ENCODE assay signal across 21 mouse cellular contexts in the genomic region with DNA sequence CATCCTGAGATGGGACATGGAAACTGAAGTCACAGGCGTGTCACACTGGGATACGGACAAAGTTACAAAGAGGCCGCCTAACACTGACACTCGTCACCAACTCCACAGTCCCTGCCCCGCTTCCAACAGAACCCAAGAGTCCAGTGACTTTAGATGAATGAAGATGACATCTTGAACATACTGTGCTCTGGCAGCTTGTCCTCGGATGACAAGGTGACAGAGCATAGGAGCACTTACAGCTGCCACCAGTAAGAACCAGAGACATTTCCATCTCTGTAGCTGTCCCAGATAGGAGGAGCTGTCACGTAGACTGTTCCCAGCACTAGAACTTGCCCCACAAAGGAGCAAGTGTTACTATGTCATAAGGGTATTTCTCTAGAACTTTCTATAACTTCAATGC. TPM values are rescaled to one million over a fixed set of nuclear protein-coding genes. Genes with fewer than 3 reads are reported as not detected.
DNase-seq lines count a peak whose midpoint lies in the region; ATAC-seq lines count a peak whose summit lies in the region.
"Had no signal": no experiment of that assay in that cellular context is flagged by ENCODE, and none has a peak within 500 bp of the region (broad histone marks: within the 10 kb centered on the region; RNA-seq: fewer than 3 reads in every experiment).

No protein-coding gene starts in this region.

- H3K4me2 ChIP-seq in heart, embryonic 12.5 days = no peak overlapping the region
- no peak overlapping the region for H3K4me2 ChIP-seq in heart, embryonic 16.5 days (ENCODE audit: low read depth, low read length)
- H3K4me2 ChIP-seq: liver, embryonic 11.5 days; midbrain, embryonic 12.5 days had no signal

- no peaks in the 10 kb centered on the region for H3K9me3 ChIP-seq in heart, embryonic 12.5 days (replicated peaks)
- H3K9me3 ChIP-seq in heart, embryonic 16.5 days (replicated peaks; ENCODE audit: control insufficient read depth, low read length) = no peaks in the 10 kb centered on the region
- H3K9me3 ChIP-seq: forebrain, embryonic 10.5 days; hindbrain, embryonic 10.5 days; midbrain, embryonic 12.5 days had no signal

- DNase-seq in heart, adult 11 months = peak; percentile 96
- no peak for DNase-seq in heart, postnatal 36 days
- DNase-seq in lung, postnatal 14 days = peak; percentile 49
- DNase-seq in retina, postnatal 1 day = no peak
- DNase-seq in liver = no peak
- DNase-seq: cerebellum, adult 18-20 months; cerebellum, postnatal 14 days; forebrain, postnatal 0 days; kidney, adult 9 months; kidney, postnatal 14 days; liver, postnatal 0 days; thymus, adult 2 months had no signal

- H3K9ac ChIP-seq in heart, embryonic 12.5 days = no peak overlapping the region
- peak overlapping the region; percentile 43; the same call in 1 of the 2 replicates for H3K9ac ChIP-seq in heart, embryonic 16.5 days (ENCODE audit: low read length)
- H3K9ac ChIP-seq: forebrain, postnatal 0 days; liver, postnatal 0 days; midbrain, embryonic 12.5 days had no signal

- no peak overlapping the region for H3K4me3 ChIP-seq in heart, embryonic 12.5 days
- no peak overlapping the region for H3K4me3 ChIP-seq in heart, embryonic 16.5 days (ENCODE audit: low read length)
- H3K4me3 ChIP-seq: forebrain, embryonic 10.5 days; hindbrain, embryonic 10.5 days; midbrain, embryonic 12.5 days had no signal

- peak; percentile 43; the same call in 1 of the 2 replicates for ATAC-seq in heart, embryonic 12.5 days (ENCODE audit: insufficient number of reproducible peaks, low FRiP score)
- ATAC-seq in heart, embryonic 16.5 days (replicated peaks; ENCODE audit: extremely low read depth, insufficient read depth, low FRiP score) = peak; percentile 63
- ATAC-seq: forebrain, postnatal 0 days; hindbrain, embryonic 16.5 days; intestine, embryonic 16.5 days; liver, postnatal 0 days had no signal

- peaks cover 96% of the 10 kb centered on the region for H3K36me3 ChIP-seq in heart, embryonic 12.5 days
- peaks cover 59% of the 10 kb centered on the region for H3K36me3 ChIP-seq in heart, embryonic 16.5 days (ENCODE audit: control insufficient read depth, insufficient read depth)
- H3K36me3 ChIP-seq: forebrain, embryonic 10.5 days; hindbrain, embryonic 10.5 days; midbrain, embryonic 12.5 days had no signal

- H3K4me1 ChIP-seq in heart, embryonic 12.5 days (replicated peaks) = peaks cover 62% of the 10 kb centered on the region
- H3K4me1 ChIP-seq in heart, embryonic 16.5 days (ENCODE audit: control insufficient read depth, insufficient read depth, low read length) = peaks cover 56% of the 10 kb centered on the region

- H3K27me3 ChIP-seq in heart, embryonic 12.5 days (replicated peaks) = no peaks in the 10 kb centered on the region
- no peaks in the 10 kb centered on the region for H3K27me3 ChIP-seq in heart, embryonic 16.5 days (ENCODE audit: control insufficient read depth, insufficient read depth, low read length)
- H3K27me3 ChIP-seq: midbrain, embryonic 12.5 days had no signal

- peak overlapping the region; percentile 86 for H3K27ac ChIP-seq in heart, embryonic 12.5 days (ENCODE audit: poor library complexity, severe bottlenecking)
- H3K27ac ChIP-seq in heart, embryonic 16.5 days (ENCODE audit: low read length) = peak overlapping the region; percentile 88
- H3K27ac ChIP-seq: midbrain, embryonic 12.5 days; stomach, postnatal 0 days had no signal

- WGBS in heart, embryonic 12.5 days = 55% methylated on average over 7 of the region's 7 CpGs
- 42% methylated on average over 7 of the region's 7 CpGs for WGBS in heart, embryonic 16.5 days

- intact Hi-C loops in heart, postnatal 36 days (cut with DNase I) = no loop called here

RNA-seq across cellular contexts. Expression of gene Tgm2, which starts 18.4 kb away (rescaled TPM):
- total RNA-seq in heart, postnatal 36 days (2021) = 100 to 1,000 TPM; 237 to 310 TPM
- 227 and 231 TPM in 2 replicates for polyA plus RNA-seq in heart, embryonic 12.5 days (2016; fragmentation: Nextera tagmentation; extraction: Ambion mirVana)
- polyA plus RNA-seq in heart, embryonic 16.5 days (2015; fragmentation: Nextera tagmentation; extraction: Ambion mirVana) = 226 and 256 TPM in 2 replicates

Comparison
In these comparisons a context has a peak if more than half of its experiments do, and no peak if none do; other contexts are left out.
1. DNase-seq: peak in heart, adult 11 months (single experiment) and lung, postnatal 14 days (single experiment); none in heart, postnatal 36 days (0 of 2), retina, postnatal 1 day (single experiment) and liver (single experiment).